Mouse (Mus musculus) cerebellum, adult 2 months (tissue): ENCODE results near the gene A930004D18Rik. TPM values are rescaled to one million over a fixed set of nuclear protein-coding genes. Genes with fewer than 3 reads are reported as not detected.

Source experiments
- DNase-seq, 2 experiments: peaks; one replicate each; pipeline ENCODE4 v3.0.0; 2021
- H3K27ac ChIP-seq: fragments of 200-500 bp; 2 replicates; pipeline ENCODE4 v1.5.1; 2012; ENCODE audit warnings: low read length, control low read depth, inconsistent platforms; ENCODE audit not compliant: insufficient read depth
- H3K27me3 ChIP-seq: fragments of 200-500 bp; 2 replicates; pipeline ENCODE4 v1.6.1; 2012; ENCODE audit warnings: inconsistent platforms, mild to moderate bottlenecking, low read length, moderate library complexity; ENCODE audit not compliant: control insufficient read depth, insufficient read depth
- H3K4me1 ChIP-seq: fragments of 200-500 bp; 2 replicates; pipeline ENCODE4 v1.6.1; 2011; ENCODE audit warnings: low read length; ENCODE audit not compliant: control insufficient read depth, insufficient read depth
- H3K4me3 ChIP-seq: fragments of 200-500 bp; replicated peaks from 2 replicates; pipeline ENCODE3; 2011; ENCODE audit warnings: mild to moderate bottlenecking, low read depth, low read length, control low read depth; ENCODE audit not compliant: insufficient read depth
- CTCF ChIP-seq: fragments of 200-500 bp; IDR thresholded peaks from 2 replicates; pipeline ENCODE4 v1.5.1; 2011; ENCODE audit warnings: low read depth, mild to moderate bottlenecking, control low read depth, low read length, moderate library complexity, borderline replicate concordance; ENCODE audit not compliant: insufficient read depth
- POLR2A ChIP-seq: fragments of 200-500 bp; IDR thresholded peaks from 2 replicates; pipeline ENCODE4 v1.6.1; 2011; ENCODE audit warnings: low read length, control low read depth, borderline replicate concordance; ENCODE audit not compliant: insufficient read depth
- WGBS: fragments of 180-500 bp; shearing (Covaris S2); methylation state at CpG from one replicate; pipeline ENCODE4 v1.1.7; 2018; 5-methylcytosine and 5-hydroxymethylcytosine counted together
- polyA plus RNA-seq: library from polyadenylated mRNA; depleted of rRNA; stranded (reverse); fragments of >200 nt; gene quantifications from 2 replicates; pipeline ENCODE4 v1.2.3, GENCODE M21; 2012; rRNA removed

The A930004D18Rik gene
- polyA plus RNA-seq, 1 experiment: 2.6 TPM

DNA sequence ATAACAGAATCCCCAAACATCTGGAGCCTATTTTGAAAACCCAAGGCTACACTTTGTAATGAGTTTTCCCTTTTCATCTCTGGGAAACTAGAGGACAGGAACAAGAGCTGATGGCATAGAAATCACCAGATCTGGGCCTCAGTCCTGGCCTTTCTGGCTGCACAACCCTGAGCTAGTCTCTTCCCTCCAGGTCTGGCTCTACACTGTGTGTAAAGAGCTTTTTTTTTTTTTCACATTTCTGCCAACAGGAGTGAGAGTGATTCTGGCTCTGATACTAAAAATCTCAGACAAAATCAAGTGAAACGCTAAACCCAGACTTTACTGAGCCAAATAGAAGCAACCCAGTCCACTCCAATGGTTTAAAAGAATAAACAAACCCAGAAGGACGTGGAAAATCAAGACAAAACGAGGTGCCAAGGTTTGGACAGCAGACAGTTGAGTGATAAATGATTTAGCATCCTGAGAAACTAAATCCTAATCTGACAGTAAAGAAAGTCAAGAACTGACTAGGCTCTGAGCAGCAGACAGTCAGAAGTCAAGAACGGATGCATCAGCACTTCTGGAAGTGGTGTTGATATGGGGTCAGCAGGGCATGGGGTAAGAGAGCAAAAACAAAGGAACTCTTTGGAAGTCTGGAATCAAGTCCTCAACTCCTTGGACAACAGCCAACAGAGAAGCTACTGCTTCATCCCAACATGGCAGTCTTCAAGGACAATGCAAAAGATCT, 61.8 kb downstream of the A930004D18Rik start:
- WGBS: 29% methylated on average over 4 of the region's 4 CpGs
- Histone ChIP-seq H3K27ac (no peak overlapping the region), H3K4me3 (no peak overlapping the region), H3K4me1 (no peaks in the 10 kb centered on the region), H3K27me3 (no peaks in the 10 kb centered on the region)
- no peak for DNase-seq
- no peak for TF ChIP-seq POLR2A
- TF ChIP-seq CTCF: no peak

Other genes starting within 250 kb of the A930004D18Rik start
- not detected in 2 replicates for gene H2al2a, start 40.8 kb downstream of the A930004D18Rik start, polyA plus RNA-seq
- 4.8 and 5.7 TPM in 2 replicates for gene Skida1, start 11.3 kb upstream of the A930004D18Rik start, polyA plus RNA-seq
- 45.6 and 46.7 TPM in 2 replicates for gene Mllt10, start 17.5 kb upstream of the A930004D18Rik start, polyA plus RNA-seq